Mouse (Mus musculus) stomach, embryonic 14.5 days (tissue): ENCODE measurements around the gene Gm49380. TPM values are rescaled to one million over a fixed set of nuclear protein-coding genes. Genes with fewer than 3 reads are reported as not detected.

Experiments used
- ATAC-seq: fragments of 200-750 bp; cut with Nextera tagmentation; 2 replicates; pipeline ENCODE4 v1.8.0; 2017; ENCODE audit warnings: low read depth, moderate TSS enrichment; ENCODE audit not compliant: insufficient number of reproducible peaks, insufficient read depth, low FRiP score
- H3K27ac ChIP-seq: fragments of 300-500 bp; sonication (generic); 2 replicates; pipeline ENCODE4 v1.5.1; 2014; ENCODE audit warnings: mild to moderate bottlenecking, low read length, moderate library complexity, mixed read lengths
- H3K27me3 ChIP-seq: fragments of 300-500 bp; sonication (generic); 2 replicates; pipeline ENCODE4 v1.6.1; 2014; ENCODE audit warnings: low read length, control low read depth, mixed read lengths; ENCODE audit not compliant: control insufficient read depth, insufficient read depth
- H3K36me3 ChIP-seq: fragments of 300-500 bp; sonication (generic); 2 replicates; pipeline ENCODE4 v1.6.1; 2014; ENCODE audit warnings: mild to moderate bottlenecking, control low read depth, low read length, moderate library complexity, mixed read lengths; ENCODE audit not compliant: control insufficient read depth, insufficient read depth
- H3K4me1 ChIP-seq: fragments of 300-500 bp; sonication (generic); 2 replicates; pipeline ENCODE4 v1.6.1; 2014; ENCODE audit warnings: low read length, control low read depth, mixed read lengths; ENCODE audit not compliant: control insufficient read depth, insufficient read depth
- H3K4me2 ChIP-seq: fragments of 300-500 bp; sonication (generic); replicated peaks from 2 replicates; pipeline ENCODE4 v1.6.1; 2014; ENCODE audit warnings: low read depth, low read length, control low read depth
- H3K4me3 ChIP-seq: fragments of 300-500 bp; sonication (generic); 2 replicates; pipeline ENCODE4 v1.5.1; 2014; ENCODE audit warnings: low read depth, low read length, control low read depth
- H3K9ac ChIP-seq: fragments of 300-500 bp; sonication (generic); replicated peaks from 2 replicates; pipeline ENCODE4 v1.6.1; 2014; ENCODE audit warnings: low read depth, mild to moderate bottlenecking, control low read depth, low read length, moderate library complexity, mixed read lengths
- H3K9me3 ChIP-seq: fragments of 300-500 bp; sonication (generic); 2 replicates; pipeline ENCODE4 v1.6.1; 2016; ENCODE audit warnings: low read depth, low read length, control low read depth; ENCODE audit not compliant: control insufficient read depth
- WGBS: fragments of 180-500 bp; shearing (Covaris S2); extraction: QIAGEN DNeasy Blood & Tissue Kit; methylation state at CpG from one replicate; pipeline ENCODE4 v1.1.7; 2014; 5-methylcytosine and 5-hydroxymethylcytosine counted together
- polyA plus RNA-seq: library from polyadenylated mRNA; unstranded; fragments of >200 nt; fragmentation: Nextera tagmentation; extraction: Ambion mirVana; gene quantifications from 2 replicates; pipeline ENCODE4 v1.2.1, GENCODE M21; 2014

Gene Gm49380
- polyA plus RNA-seq, 1 experiment from 2014 or later, result 0.52 TPM

GRCm38 (mm10) chr9:44093612-44094503 is 19.4 kb downstream of the Gm49380 start:
- H3K4me1 ChIP-seq, result 0 out of 2 replicates have a peak, but pooled peaks cover 3% of the 10 kb centered on the region
- peaks cover 9% of the 10 kb centered on the region; the same call in 1 of the 2 replicates for H3K36me3 ChIP-seq
- no peak overlapping the region for H3K9ac ChIP-seq
- ATAC-seq, result peak; percentile 75; the same call in 1 of the 2 replicates
- H3K4me2 ChIP-seq, result no peak overlapping the region
- no peaks in the 10 kb centered on the region for H3K27me3 ChIP-seq
- WGBS, result 38% methylated on average over 24 of the region's 24 CpGs
- no peak overlapping the region for H3K27ac ChIP-seq
- no peak overlapping the region for H3K4me3 ChIP-seq
- H3K9me3 ChIP-seq, result no peaks in the 10 kb centered on the region

DNA sequence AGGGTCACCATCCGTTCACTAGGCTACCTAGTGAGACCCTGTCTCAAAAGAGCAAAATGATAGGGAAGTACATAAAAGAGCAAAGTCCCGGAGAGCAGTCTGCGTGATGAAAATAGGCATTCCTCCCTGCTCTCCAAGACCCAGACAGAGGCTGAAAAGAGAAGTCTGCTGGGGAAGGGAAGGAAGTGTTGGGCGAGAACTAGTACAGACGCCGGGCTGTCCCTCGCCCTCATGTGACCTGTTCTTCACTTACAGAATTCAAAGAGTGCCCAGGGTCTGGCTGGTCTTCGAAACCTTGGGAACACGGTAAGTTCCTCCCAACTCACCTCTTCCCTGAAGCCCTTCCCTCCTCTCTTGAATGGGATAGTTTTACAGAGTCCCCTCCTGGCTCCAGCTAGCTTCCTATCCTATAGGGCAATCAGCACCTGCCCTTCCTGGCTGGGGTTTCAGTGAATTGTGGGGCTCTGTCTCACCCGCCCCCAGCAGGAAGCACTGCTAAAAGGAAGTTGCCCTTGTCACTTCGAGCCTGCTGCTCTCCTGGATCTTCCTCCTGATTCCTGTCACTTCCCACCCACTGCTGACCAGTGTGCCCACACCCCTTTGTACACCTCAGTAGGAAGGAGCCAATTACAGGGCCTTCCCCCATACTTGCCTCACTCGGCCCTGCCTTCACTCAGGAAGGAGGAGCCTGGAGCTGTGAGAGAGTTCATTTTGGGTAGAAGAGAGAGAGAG is 24.3 kb downstream of the Gm49380 start:
- Histone ChIP-seq H3K4me2 (no peak overlapping the region), H3K4me1 (peaks cover 19% of the 10 kb centered on the region; the same call in 1 of the 2 replicates), H3K9me3 (no peaks in the 10 kb centered on the region)

GRCm38 (mm10) chr9:44087761-44088455 is 25.4 kb downstream of the Gm49380 start:
- Histone ChIP-seq H3K9me3 (no peaks in the 10 kb centered on the region), H3K36me3 (peaks cover 9% of the 10 kb centered on the region; the same call in 1 of the 2 replicates), H3K4me1 (peaks cover 24% of the 10 kb centered on the region), H3K4me3 (no peak overlapping the region), H3K4me2 (0 out of 2 replicates have a peak overlapping the region, but pooled peaks have one; percentile 4), H3K9ac (no peak overlapping the region), H3K27ac (peak overlapping the region; percentile 3; the same call in 1 of the 2 replicates), H3K27me3 (0 out of 2 replicates have a peak, but pooled peaks cover 6% of the 10 kb centered on the region)
- ATAC-seq, result no peak; the same call in 1 of the 2 replicates
- WGBS, result 5% methylated on average over 15 of the region's 15 CpGs

More for the DNA sequence above, 24.3 kb downstream of the Gm49380 start:
- no peak for ATAC-seq
- Histone ChIP-seq H3K9ac (no peak overlapping the region), H3K4me3 (no peak overlapping the region), H3K27ac (no peak overlapping the region), H3K27me3 (0 out of 2 replicates have a peak, but pooled peaks cover 6% of the 10 kb centered on the region), H3K36me3 (peaks cover 9% of the 10 kb centered on the region; the same call in 1 of the 2 replicates)
- WGBS, result 64% methylated on average over 12 of the region's 12 CpGs

- H3K9ac ChIP-seq, result no peak overlapping the region
- no peaks in the 10 kb centered on the region for H3K9me3 ChIP-seq
- no peak overlapping the region for H3K27ac ChIP-seq
- H3K27me3 ChIP-seq, result 0 out of 2 replicates have a peak, but pooled peaks cover 6% of the 10 kb centered on the region
- H3K4me3 ChIP-seq, result no peak overlapping the region
- H3K4me2 ChIP-seq, result no peak overlapping the region
- peaks cover 6% of the 10 kb centered on the region; the same call in 1 of the 2 replicates for H3K36me3 ChIP-seq
- H3K4me1 ChIP-seq, result peaks cover 24% of the 10 kb centered on the region
- 49% methylated on average over 10 of the region's 10 CpGs for WGBS
- ATAC-seq, result no peak
Observed at GRCm38 (mm10) chr9:44086960-44087359, 26.3 kb downstream of the Gm49380 start.

GRCm38 (mm10) chr9:44085741-44086665 is 27.3 kb downstream of the Gm49380 start:
- H3K4me3 ChIP-seq, result no peak overlapping the region; the same call in 1 of the 2 replicates
- H3K27ac ChIP-seq, result no peak overlapping the region
- no peak for ATAC-seq
- 69% methylated on average over 15 of the region's 15 CpGs for WGBS
- H3K4me1 ChIP-seq, result peaks cover 26% of the 10 kb centered on the region
- no peak overlapping the region for H3K9ac ChIP-seq
- peak overlapping the region; percentile 99 for H3K4me2 ChIP-seq
- H3K27me3 ChIP-seq, result 0 out of 2 replicates have a peak, but pooled peaks cover 6% of the 10 kb centered on the region
- H3K9me3 ChIP-seq, result no peaks in the 10 kb centered on the region
- peaks cover 3% of the 10 kb centered on the region; the same call in 1 of the 2 replicates for H3K36me3 ChIP-seq

GRCm38 (mm10) chr9:44085276-44085675 is 28.0 kb downstream of the Gm49380 start:
- Histone ChIP-seq H3K9me3 (no peaks in the 10 kb centered on the region), H3K4me2 (peak overlapping the region; percentile 99), H3K4me3 (peak overlapping the region; percentile 52), H3K4me1 (peaks cover 28% of the 10 kb centered on the region), H3K36me3 (peaks cover 3% of the 10 kb centered on the region; the same call in 1 of the 2 replicates), H3K27me3 (0 out of 2 replicates have a peak, but pooled peaks cover 6% of the 10 kb centered on the region), H3K9ac (peak overlapping the region; percentile 51; the same call in 1 of the 2 replicates), H3K27ac (no peak overlapping the region)
- 3% methylated on average over 10 of the region's 10 CpGs for WGBS
- no peak for ATAC-seq

GRCm38 (mm10) chr9:44084659-44085229 is 28.6 kb downstream of the Gm49380 start:
- Histone ChIP-seq H3K36me3 (no peaks in the 10 kb centered on the region), H3K9me3 (no peaks in the 10 kb centered on the region), H3K4me3 (peak overlapping the region; percentile 52), H3K27ac (peak overlapping the region; percentile 21; the same call in 1 of the 2 replicates), H3K4me2 (peak overlapping the region; percentile 99), H3K27me3 (0 out of 2 replicates have a peak, but pooled peaks cover 6% of the 10 kb centered on the region), H3K4me1 (peaks cover 28% of the 10 kb centered on the region), H3K9ac (peak overlapping the region; percentile 51; the same call in 1 of the 2 replicates)
- under 1% methylated on average over 62 of the region's 62 CpGs for WGBS
- peak; percentile 60; the same call in 1 of the 2 replicates for ATAC-seq
